Mouse (Mus musculus) embryo, embryonic 11 days (tissue): ENCODE data around the gene Pik3ca.
"Not testable (repeated sequence)": the region's sequence is repeated elsewhere in the genome, so short reads cannot be mapped to it uniquely, and the experiment has no call there.

Experiments used
- DNase-seq: peaks from one replicate; pipeline ENCODE4 v3.0.0-alpha.2; 2015

The Pik3ca gene

DNA sequence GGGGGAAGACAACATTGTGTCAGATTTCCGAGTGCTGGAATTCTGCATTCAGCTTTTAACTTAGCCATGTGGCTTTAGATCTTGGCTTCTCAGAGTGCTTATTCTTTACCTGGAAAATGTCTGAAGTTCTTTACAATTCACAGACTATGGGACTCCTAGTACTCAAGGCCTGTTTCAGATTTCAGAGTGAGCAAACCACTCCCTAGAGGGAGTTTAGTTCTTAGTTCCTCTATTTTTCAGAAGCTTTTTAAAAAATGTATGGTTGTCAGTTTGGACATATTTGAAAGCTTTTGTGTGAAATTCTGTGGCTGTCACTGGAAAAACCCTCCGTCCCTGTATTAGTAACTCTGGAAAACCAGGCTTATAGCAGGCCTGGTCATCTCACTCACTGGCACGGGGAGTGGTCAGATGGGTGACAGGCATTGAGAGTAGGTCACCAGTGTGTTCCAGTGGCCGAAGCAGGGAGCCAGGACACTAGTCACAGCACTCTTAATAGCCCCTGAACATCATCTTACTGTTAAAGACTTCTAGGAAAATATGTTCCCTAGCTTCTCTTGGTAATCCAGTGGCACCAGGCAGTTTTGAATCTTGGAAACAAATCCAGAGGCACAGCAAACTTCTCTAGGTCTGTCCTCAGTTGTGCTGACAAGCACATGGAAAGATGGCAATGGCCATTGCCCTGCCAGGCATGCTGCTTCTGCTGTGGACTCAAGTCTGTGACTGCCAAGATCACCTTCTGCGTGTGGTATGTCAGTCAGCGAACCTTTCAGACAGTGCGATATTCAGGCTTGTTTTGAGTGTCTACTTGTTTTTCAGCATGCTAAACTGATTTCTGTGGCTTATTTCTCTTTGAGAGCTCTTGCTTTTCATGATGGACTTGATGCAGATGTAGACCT, 5.8 kb downstream of the Pik3ca start:
- no peak for DNase-seq

- DNase-seq = no peak
Observed at GRCm38 (mm10) chr3:32405699-32406098, 8.2 kb downstream of the Pik3ca start.

- no peak for DNase-seq
Observed at GRCm38 (mm10) chr3:32406804-32407203, 9.3 kb downstream of the Pik3ca start.

DNA sequence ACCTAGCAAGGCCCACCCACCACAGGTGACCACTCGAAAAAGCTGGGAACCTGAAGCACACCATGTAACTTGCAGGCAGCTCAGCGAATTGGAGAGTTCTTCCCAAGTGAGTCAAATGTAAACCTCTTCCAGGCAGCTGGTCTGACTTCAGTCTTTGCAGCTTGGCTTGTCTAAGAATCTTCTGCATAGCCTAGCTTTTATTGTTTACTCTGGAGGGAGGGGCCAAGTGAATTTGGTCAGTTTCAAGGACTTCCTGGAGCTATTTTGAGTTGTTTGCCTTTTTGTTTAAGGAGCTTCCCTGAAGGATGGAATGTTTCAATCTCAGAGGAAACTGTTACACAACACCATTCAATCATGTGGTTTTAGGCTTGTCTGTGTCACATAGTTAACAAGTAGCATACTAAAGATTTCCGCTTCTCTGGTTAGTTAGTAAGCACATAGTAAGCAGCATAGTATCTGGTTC, 11.4 kb downstream of the Pik3ca start:
- DNase-seq = no peak

GRCm38 (mm10) chr3:32412502-32413044, 15.1 kb downstream of the Pik3ca start:
- no peak for DNase-seq

DNA sequence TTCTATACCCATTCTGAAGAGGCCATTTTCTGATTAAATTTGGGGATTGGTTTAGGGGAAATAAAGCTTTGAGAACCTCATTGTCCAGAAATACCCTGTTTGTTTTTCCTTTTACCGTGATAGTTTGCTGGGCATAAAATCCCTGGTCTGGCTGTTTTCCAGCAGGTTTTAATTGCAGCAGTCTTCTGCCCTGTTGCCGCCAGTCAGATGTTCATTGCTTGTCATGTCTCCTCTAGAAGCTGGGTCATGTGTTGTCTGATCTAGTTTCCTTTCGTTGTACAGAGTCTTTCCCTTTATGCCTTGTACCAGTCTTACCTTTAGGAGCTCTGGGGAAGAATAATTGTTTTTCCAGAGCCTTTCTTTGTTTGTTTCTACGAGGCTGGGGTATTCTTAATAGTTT, 16.9 kb downstream of the Pik3ca start:
- DNase-seq = no peak

GRCm38 (mm10) chr3:32415370-32416309, 18.2 kb downstream of the Pik3ca start:
- DNase-seq = no peak

- DNase-seq = no peak
Observed at GRCm38 (mm10) chr3:32417751-32418211, 20.3 kb downstream of the Pik3ca start.

GRCm38 (mm10) chr3:32419866-32420265, 22.4 kb downstream of the Pik3ca start:
- no peak for DNase-seq

GRCm38 (mm10) chr3:32421115-32422054, 23.9 kb downstream of the Pik3ca start:
- DNase-seq = no peak

DNA sequence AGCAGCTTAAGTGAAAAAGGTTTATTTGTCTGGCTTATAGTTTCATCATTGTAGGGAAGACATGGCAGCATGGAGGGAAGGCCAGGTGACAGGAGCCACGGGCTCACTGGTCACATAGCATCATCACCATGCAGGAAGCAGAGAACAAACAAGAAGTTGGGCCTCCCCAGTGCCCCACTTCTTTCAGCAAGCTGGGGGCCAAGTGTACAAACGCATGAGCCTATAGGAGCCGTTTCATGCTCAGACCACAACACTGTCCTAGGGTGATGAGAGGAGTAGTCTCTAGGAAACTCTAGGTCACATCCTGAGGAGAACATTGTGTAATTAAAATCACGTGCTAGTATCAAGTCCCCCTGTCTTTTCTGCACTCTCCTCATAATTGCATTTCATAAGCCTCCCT, 30.2 kb downstream of the Pik3ca start:
- DNase-seq = no peak

GRCm38 (mm10) chr3:32428361-32428760, 30.9 kb downstream of the Pik3ca start:
- no peak for DNase-seq

DNA sequence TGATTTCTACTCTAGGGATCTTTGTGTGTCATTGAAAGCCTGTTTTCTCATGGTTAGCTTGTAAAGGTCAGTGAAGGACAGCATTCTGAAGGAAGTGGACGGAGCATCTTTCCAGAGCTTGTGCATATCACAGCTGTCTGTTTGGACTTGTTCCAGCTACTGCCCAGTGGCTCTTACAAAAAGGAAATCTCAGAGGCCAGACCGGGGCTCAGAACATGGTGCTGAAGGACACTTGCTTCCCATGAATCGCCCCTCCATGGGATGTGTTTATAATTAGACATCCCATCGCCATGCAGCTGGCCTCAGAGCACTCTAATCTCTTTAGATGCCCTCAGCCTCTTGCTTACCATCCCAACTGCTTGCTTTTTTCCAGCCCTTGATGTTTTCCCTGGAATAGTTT, 31.4 kb downstream of the Pik3ca start:
- DNase-seq = no peak

- not testable (repeated sequence) for DNase-seq
Observed at GRCm38 (mm10) chr3:32429351-32429750, 31.9 kb downstream of the Pik3ca start.

DNA sequence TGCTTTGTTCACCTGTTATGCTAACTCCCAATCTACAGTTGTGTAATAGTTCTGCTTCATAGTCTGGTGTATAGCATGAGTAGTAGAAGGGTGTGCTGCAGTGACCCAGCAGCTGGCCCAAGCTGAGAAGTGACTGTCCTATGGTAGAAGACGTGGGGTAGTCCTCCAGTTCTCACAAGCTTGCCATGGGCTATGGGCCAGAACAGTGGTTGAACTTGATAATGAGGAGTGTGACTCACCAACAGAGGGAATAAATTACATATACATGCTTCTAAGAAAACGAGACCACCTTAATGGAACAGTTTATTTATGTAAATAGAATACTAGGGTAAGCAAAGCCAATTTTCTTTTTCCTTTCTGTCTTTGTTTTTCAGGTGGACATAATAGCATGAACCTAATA, 32.9 kb downstream of the Pik3ca start:
- DNase-seq = no peak

DNA sequence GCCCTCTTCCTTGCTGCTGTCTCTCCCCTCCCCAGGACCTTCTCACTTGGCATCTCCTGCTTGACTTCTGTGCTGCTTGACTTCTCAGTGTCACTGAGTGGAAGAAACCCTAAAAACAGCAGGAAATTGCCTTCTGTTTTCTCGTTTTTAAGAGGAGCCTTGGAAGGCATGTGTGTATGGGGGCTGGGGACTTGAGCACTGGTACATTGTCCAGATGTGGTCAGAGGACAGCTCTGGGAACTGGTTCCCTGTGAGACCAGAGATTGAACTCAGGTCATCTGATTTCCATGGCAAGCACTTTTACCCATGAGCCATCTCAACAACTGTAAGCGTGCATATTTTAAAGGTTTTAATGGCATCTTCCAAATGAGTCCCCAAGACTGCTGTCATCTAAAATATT, 36.5 kb downstream of the Pik3ca start:
- no peak for DNase-seq

DNA sequence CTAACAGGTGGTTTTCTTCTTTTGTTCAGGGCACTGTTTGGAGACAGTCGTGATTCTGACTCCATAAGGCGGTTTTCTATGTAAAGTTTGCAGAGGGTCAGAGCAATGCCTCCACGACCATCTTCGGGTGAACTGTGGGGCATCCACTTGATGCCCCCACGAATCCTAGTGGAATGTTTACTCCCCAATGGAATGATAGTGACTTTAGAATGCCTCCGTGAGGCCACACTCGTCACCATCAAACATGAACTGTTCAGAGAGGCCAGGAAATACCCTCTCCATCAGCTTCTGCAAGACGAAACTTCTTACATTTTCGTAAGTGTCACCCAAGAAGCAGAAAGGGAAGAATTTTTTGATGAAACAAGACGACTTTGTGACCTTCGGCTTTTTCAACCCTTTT, 38.6 kb downstream of the Pik3ca start:
- DNase-seq = no peak

DNA sequence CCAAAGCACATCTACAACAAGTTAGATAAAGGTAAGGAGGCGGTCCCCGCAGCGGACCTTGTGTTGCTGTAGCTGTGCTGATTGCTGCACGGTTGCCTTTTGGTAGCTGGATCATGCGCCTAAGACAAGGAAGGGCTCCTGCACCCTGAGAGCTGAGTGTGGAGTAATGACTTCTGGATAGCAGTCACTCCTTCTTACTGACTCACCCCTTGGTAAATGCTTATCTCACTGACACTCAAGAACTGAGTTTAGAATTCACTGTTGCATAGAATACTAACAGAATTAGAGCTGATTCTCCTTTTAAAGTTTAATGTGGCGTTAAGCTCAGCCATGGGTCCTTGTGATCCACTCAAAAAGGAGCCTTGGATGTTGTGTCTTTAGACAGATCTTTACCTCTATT, 39.8 kb downstream of the Pik3ca start:
- DNase-seq = no peak

GRCm38 (mm10) chr3:32437820-32438219, 40.3 kb downstream of the Pik3ca start:
- no peak for DNase-seq

DNA sequence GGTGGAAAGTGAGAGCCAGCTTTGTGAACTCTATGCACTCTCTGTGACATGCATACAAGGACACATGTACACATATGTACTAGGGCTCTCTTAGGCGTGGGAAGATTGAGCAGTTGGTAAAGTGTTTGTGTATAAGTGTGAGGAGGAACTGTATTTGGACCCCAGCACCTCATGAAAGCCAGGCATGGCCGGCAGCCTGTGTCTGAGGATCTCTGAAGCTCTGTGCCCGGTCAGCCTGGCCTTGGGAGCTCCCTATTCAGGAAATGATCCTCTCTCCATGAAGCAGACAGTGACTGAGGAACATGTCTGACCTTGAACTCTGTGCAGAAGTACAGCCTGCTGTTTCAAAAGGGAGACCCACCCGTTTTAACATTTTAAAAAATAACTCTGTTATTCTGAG, 41.2 kb downstream of the Pik3ca start:
- DNase-seq = no peak

DNA sequence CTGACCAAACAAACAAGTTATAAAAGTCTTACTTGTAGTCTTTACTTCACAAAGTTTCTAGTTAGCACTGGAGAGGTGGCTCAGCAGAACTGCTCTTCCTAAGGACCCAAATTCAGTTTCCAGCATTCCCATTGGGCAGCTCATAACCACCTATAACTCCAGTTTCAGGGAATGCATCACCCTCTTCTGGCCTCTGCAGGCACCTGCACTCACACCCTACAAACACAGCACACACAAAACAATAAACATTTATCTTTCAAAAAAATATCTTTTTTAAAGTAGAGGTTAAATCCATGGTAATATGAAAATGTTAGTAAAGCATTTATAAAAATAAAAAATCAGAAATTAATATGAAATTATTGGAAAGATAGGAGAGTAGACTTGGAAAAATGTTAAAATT, 44.2 kb downstream of the Pik3ca start:
- DNase-seq = no peak
